Mouse (Mus musculus): ENCODE results near the gene Pde3a.

The Pde3a gene

GRCm38 (mm10) chr6:141522541-141522940 lies 273.5 kb downstream of the Pde3a start:
- DNase-seq, result no peak

GRCm38 (mm10) chr6:141523747-141524640 lies 274.9 kb downstream of the Pde3a start, which contains the start of gene Slco1c1:
Slco1c1 (plus strand) TSS chr6:141524368.
- no peak for DNase-seq

GRCm38 (mm10) chr6:141525787-141526186 lies 276.7 kb downstream of the Pde3a start:
- no peak for DNase-seq

- DNase-seq, result no peak
These were observed 281.8 kb downstream of the Pde3a start for GRCm38 (mm10) chr6:141530865-141531264.

GRCm38 (mm10) chr6:141537298-141537697 lies 288.2 kb downstream of the Pde3a start:
- DNase-seq, result no peak

GRCm38 (mm10) chr6:141541136-141541535 lies 292.1 kb downstream of the Pde3a start:
- no peak for DNase-seq

- DNase-seq, result no peak
These were observed 294.3 kb downstream of the Pde3a start for GRCm38 (mm10) chr6:141543344-141543743.
